Mouse (Mus musculus) embryonic facial prominence, embryonic 12.5 days (tissue): Measurements from ENCODE around the gene Lrrc8d. TPM values are rescaled to one million over a fixed set of nuclear protein-coding genes. Genes with fewer than 3 reads are reported as not detected.
A peak's percentile ranks its signal among the peaks of the same experiment; 100 is the strongest.

ENCODE experiments used
- ATAC-seq: fragments of 200-750 bp; cut with Nextera tagmentation; 2 replicates; pipeline ENCODE4 v1.8.0; 2017; ENCODE audit not compliant: insufficient number of reproducible peaks, insufficient read depth, low FRiP score, low TSS enrichment
- H3K27ac ChIP-seq: fragments of 300-500 bp; sonication (generic); 2 replicates; pipeline ENCODE4 v1.5.1; 2016; ENCODE audit warnings: mild to moderate bottlenecking
- H3K27me3 ChIP-seq: fragments of 300-500 bp; sonication (generic); 2 replicates; pipeline ENCODE4 v1.6.1; 2016; ENCODE audit warnings: mild to moderate bottlenecking, moderate library complexity
- H3K36me3 ChIP-seq: fragments of 300-500 bp; sonication (generic); 2 replicates; pipeline ENCODE4 v1.6.1; 2016; ENCODE audit warnings: mild to moderate bottlenecking
- H3K4me1 ChIP-seq: fragments of 300-500 bp; sonication (generic); 2 replicates; pipeline ENCODE4 v1.6.1; 2016
- H3K4me2 ChIP-seq: fragments of 300-500 bp; sonication (generic); replicated peaks from 2 replicates; pipeline ENCODE4 v1.6.1; 2016; ENCODE audit warnings: mild to moderate bottlenecking, moderate library complexity
- H3K4me3 ChIP-seq: fragments of 300-500 bp; sonication (generic); 2 replicates; pipeline ENCODE4 v1.5.1; 2016; ENCODE audit warnings: mild to moderate bottlenecking
- H3K9ac ChIP-seq: fragments of 300-500 bp; sonication (generic); 2 replicates; pipeline ENCODE4 v1.6.1; 2016; ENCODE audit warnings: mild to moderate bottlenecking, moderate library complexity
- H3K9me3 ChIP-seq: fragments of 300-500 bp; sonication (generic); 2 replicates; pipeline ENCODE4 v1.6.1; 2016; ENCODE audit warnings: mild to moderate bottlenecking, moderate library complexity
- WGBS: fragments of 180-500 bp; shearing (Covaris S2); methylation state at CpG from one replicate; pipeline ENCODE4 v1.1.7; 2016; 5-methylcytosine and 5-hydroxymethylcytosine counted together
- polyA plus RNA-seq: library from polyadenylated mRNA; unstranded; fragments of >200 nt; fragmentation: Nextera tagmentation; extraction: Ambion mirVana; gene quantifications from 2 replicates; pipeline ENCODE4 v1.2.1, GENCODE M21; 2016

Lrrc8d gene
- polyA plus RNA-seq, 1 experiment from 2014 or later: 26.5 TPM

DNA sequence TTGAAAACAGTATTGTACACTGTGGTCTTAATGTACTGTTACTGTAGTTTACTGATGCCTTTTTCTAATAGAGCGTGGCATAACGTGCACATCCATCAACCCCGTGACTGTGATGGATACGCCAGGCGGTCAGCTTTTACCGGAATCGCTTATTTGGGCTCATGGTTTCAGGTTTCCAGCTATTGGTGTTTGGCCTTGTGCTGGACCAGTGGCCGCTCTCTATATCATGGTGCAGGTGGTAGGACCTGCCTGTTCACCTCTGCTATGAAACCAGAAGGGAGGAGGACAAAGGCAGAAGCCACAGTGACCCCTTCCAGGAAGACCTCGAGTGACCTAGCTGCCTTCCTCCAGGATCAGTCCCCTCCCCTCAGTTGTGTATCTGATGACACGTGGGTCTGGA is 85.0 kb downstream of the Lrrc8d start:
- no peak overlapping the region for H3K27ac ChIP-seq
- no peak overlapping the region for H3K9ac ChIP-seq
- H3K9me3 ChIP-seq: no peaks in the 10 kb centered on the region
- H3K4me1 ChIP-seq: peaks cover 34% of the 10 kb centered on the region
- H3K4me2 ChIP-seq: no peak overlapping the region
- no peak for ATAC-seq
- no peaks in the 10 kb centered on the region for H3K27me3 ChIP-seq
- WGBS: 66% methylated on average over 10 of the region's 10 CpGs
- no peak overlapping the region for H3K4me3 ChIP-seq
- no peaks in the 10 kb centered on the region for H3K36me3 ChIP-seq

DNA sequence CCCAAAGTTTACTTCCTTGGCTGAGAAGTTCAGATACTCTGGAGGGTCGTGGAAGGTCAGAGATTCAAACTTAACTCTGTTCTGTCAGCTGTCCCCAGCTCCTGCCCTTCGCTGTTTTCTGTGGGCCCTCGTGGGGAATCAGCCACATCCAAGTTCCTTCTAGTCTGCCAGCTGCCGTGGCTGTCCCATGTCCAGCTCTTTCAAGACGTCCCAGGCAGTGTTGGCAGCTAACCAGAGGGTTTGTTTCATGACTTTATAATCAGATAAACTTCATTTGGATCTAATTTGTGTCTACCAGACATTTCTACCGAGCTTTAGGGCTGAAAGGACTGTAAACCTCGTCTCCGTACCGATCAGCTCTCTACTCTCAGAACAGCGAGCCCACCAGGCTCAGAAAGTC is 87.8 kb downstream of the Lrrc8d start:
- H3K4me3 ChIP-seq: no peak overlapping the region
- H3K9me3 ChIP-seq: no peaks in the 10 kb centered on the region
- H3K9ac ChIP-seq: no peak overlapping the region
- 51% methylated on average over 10 of the region's 10 CpGs for WGBS
- H3K4me2 ChIP-seq: no peak overlapping the region
- H3K36me3 ChIP-seq: no peaks in the 10 kb centered on the region
- no peak overlapping the region for H3K27ac ChIP-seq
- H3K27me3 ChIP-seq: no peaks in the 10 kb centered on the region
- ATAC-seq: no peak
- H3K4me1 ChIP-seq: peaks cover 60% of the 10 kb centered on the region

DNA sequence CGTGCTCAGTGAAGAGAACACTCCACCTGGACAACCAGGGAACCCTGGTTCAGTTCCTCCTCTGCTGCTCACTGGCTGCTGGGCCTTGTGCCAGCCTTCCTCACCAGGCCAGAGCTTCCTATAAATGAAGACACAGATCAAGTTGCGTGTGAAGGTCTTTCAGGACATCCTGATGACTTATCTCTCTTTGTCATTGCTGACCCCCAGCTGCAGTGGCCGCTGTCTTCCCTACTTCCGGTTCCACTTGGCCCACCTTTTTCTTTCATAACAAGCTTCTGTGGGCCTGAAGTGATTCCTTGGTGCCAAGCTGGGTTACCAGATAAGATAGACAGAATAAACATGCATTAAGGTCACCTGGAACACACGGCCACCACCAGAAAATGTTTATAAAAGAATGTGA is 90.0 kb downstream of the Lrrc8d start:
- Histone ChIP-seq H3K36me3 (no peaks in the 10 kb centered on the region), H3K9ac (no peak overlapping the region), H3K27ac (peak overlapping the region; percentile 46; the same call in 1 of the 2 replicates), H3K27me3 (no peaks in the 10 kb centered on the region), H3K9me3 (no peaks in the 10 kb centered on the region), H3K4me2 (no peak overlapping the region), H3K4me3 (no peak overlapping the region), H3K4me1 (peaks cover 69% of the 10 kb centered on the region)
- ATAC-seq: no peak
- WGBS: 60% methylated on average over 5 of the region's 5 CpGs

DNA sequence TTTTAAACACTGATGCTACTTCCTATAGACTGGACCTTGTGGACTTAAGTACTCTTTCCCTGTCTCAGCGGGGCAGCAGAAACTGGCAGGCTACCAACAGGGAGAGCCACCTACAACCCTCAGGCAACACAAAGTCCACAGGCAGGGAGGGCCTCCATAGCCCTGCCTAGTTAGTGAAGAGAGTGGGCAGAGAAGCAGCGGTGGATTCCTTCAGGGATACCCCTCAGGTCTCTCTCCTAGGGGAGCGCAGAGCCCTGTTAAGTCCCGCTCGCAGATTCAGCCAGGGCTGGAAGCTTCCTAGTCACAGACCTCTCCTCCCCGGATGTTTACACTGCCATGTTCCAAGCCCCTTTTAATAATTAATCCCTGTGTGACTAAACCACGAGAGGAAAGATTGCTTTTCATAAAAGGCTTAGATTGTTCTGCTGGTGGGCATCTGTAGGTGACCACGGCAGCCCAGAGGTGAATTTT is 92.6 kb downstream of the Lrrc8d start:
- Histone ChIP-seq H3K9ac (no peak overlapping the region), H3K4me1 (peaks cover 49% of the 10 kb centered on the region), H3K36me3 (no peaks in the 10 kb centered on the region), H3K4me3 (no peak overlapping the region), H3K27ac (peak overlapping the region; percentile 63; the same call in 1 of the 2 replicates), H3K9me3 (no peaks in the 10 kb centered on the region), H3K4me2 (peak overlapping the region; percentile 22; the same call in 1 of the 2 replicates), H3K27me3 (no peaks in the 10 kb centered on the region)
- ATAC-seq: 0 out of 2 replicates have a peak, but pooled peaks have one; percentile 29
- WGBS: 23% methylated on average over 8 of the region's 8 CpGs

DNA sequence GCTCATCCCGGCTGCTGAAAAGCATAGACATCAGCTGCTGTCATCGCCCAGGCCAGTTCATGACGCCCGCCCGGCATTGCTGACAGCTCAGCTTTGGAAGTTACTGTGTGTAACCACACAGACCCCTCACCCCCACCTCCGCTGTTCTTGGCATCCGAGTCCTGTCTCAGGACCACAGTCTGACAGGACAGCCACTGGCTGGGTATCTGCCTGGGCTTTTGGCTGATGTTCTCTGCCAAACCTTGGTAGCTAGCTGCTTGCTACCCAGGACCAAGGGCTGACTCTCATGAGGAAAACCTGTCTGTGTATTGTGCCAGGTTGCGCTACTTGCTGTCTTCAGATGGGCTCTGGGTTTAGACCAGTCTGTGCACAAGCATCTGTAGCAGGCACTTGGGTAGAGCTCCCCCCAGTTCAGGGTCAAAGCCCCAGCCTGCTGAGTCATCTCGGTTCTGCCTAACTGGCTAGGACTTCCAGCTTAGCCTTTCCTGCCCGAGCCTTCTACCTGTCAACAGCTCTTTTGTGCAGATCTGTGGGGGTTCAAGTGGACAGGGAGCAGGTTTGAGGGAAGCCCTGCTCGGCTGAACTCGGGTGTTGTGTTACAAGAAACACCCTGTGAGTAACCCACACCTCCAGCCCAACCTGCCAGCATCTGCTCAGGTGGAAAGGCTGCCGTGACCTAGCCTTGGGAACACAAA is 93.2 kb downstream of the Lrrc8d start:
- no peaks in the 10 kb centered on the region for H3K9me3 ChIP-seq
- no peaks in the 10 kb centered on the region for H3K27me3 ChIP-seq
- 30% methylated on average over 13 of the region's 13 CpGs for WGBS
- no peak overlapping the region for H3K4me3 ChIP-seq
- peak overlapping the region; percentile 12; the same call in 1 of the 2 replicates for H3K9ac ChIP-seq
- peak overlapping the region; percentile 63 for H3K27ac ChIP-seq
- 0 out of 2 replicates have a peak overlapping the region, but pooled peaks have one; percentile 22 for H3K4me2 ChIP-seq
- H3K4me1 ChIP-seq: peaks cover 43% of the 10 kb centered on the region
- ATAC-seq: peak; percentile 77
- no peaks in the 10 kb centered on the region for H3K36me3 ChIP-seq

DNA sequence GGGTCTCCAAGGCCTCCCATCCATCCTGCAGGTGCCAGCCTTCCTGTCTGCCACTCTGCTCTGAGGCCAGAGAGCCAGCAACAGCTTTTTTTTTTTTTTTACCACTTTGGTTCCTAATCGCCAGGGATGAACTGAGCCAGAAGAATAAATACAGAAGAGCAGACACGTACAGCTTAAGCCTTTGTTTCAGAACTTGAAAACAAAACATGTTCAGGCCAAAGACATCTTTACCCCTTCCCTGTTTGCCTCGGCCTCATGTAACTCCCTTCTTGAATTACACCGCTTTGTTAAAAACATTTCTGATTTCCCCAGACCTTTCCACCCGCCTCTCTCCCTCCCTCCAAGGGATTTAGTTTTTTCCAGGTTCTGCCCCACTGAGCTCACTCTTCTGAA is 93.8 kb downstream of the Lrrc8d start:
- peak overlapping the region; percentile 63 for H3K27ac ChIP-seq
- peaks cover 41% of the 10 kb centered on the region for H3K4me1 ChIP-seq
- no peaks in the 10 kb centered on the region for H3K9me3 ChIP-seq
- 26% methylated on average over 5 of the region's 5 CpGs for WGBS
- ATAC-seq: no peak
- H3K4me3 ChIP-seq: no peak overlapping the region
- H3K4me2 ChIP-seq: no peak overlapping the region
- no peaks in the 10 kb centered on the region for H3K27me3 ChIP-seq
- H3K36me3 ChIP-seq: no peaks in the 10 kb centered on the region
- no peak overlapping the region for H3K9ac ChIP-seq

DNA sequence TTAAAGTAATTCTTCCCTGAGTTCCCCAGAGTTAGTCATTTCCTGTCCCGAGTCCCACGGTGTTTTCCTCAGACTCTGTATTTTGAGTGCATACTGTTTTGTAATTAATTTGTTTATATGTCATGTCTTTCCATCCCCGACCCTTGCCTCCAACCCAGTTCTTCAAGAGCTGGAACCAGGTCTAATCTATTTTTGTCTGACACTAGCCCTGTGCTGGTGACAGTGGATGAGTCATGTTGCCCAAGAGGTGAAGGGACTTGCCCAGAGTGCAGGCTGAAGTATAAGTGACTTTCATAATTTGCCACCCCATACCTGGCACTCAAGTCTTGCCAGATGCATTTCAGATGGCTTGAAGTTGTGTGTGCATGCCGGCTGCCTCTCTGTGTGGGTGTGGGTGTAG is 98.7 kb downstream of the Lrrc8d start:
- Histone ChIP-seq H3K4me1 (peaks cover 12% of the 10 kb centered on the region), H3K27me3 (no peaks in the 10 kb centered on the region), H3K9ac (no peak overlapping the region), H3K27ac (no peak overlapping the region), H3K36me3 (no peaks in the 10 kb centered on the region), H3K4me2 (no peak overlapping the region), H3K9me3 (no peaks in the 10 kb centered on the region), H3K4me3 (no peak overlapping the region)
- WGBS: 78% methylated on average over 4 of the region's 4 CpGs
- no peak for ATAC-seq

DNA sequence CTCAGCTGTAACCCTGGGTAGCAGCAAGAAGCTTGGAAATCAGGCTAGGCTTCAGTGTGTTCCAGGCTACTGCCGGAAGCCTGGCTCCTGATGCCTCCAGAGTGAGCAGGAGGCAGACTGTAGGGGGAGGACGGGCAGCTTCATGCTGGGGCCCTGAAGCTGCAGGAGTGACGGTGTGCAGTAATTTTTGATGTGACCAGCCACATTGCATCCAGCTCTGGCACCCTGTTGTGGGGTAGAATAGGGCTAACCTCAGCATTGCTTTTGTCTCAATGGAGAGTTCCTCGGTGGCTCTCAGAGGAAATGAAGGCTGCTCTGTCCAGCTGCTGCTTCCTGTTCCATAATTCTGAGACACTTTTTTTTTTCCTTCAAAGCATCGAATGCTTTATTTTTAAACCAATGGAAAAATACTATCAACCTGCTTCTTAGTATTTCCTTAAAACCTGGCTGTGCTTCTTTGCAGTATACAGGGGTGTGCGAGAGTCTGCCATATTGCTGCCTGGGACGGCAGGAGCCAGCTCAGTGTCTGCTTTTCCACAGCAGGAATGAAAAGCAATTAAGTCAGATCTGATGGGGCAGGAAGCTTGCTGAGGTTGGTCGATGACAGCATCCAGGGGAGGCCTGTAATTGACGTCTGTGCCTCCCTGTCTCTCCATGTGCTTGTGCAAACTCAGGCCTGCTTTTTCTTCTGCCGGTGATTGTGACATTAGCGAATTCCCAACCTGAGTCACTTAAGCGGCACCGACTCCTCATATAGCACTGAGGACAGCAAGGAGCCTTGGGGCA is 100.3 kb downstream of the Lrrc8d start:
- ATAC-seq: no peak

DNA sequence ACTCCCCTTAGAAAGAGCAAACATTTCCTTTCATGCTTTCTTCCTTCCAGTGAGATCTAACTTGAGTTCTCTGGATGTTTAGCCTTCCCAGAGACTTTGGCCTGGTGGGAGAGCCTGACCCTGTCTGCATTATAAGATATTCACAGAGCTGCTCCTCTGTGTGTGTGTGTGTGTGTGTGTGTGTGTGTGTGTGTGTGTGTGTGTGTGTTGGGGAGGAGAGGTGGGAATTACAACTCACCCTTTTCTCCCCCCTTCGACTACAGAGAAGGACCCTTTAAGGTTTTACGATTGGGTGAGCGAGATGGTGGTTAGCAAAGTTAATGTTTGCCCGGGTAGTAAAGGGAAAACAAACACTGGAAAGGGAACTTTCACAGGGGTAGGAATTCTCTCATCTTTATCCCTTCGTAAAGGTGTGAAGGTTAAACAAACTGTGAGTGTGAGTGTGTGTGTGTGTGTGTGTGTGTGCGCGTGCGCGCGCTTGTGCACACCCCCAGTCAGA is 101.3 kb downstream of the Lrrc8d start:
- no peaks in the 10 kb centered on the region for H3K27me3 ChIP-seq

More for the DNA sequence above, 100.3 kb downstream of the Lrrc8d start:
- Histone ChIP-seq H3K36me3 (no peaks in the 10 kb centered on the region), H3K27me3 (no peaks in the 10 kb centered on the region), H3K9ac (no peak overlapping the region), H3K4me3 (no peak overlapping the region), H3K27ac (peak overlapping the region; percentile 54; the same call in 1 of the 2 replicates), H3K4me1 (peaks cover 12% of the 10 kb centered on the region), H3K4me2 (no peak overlapping the region), H3K9me3 (no peaks in the 10 kb centered on the region)
- 27% methylated on average over 13 of the region's 13 CpGs for WGBS

DNA sequence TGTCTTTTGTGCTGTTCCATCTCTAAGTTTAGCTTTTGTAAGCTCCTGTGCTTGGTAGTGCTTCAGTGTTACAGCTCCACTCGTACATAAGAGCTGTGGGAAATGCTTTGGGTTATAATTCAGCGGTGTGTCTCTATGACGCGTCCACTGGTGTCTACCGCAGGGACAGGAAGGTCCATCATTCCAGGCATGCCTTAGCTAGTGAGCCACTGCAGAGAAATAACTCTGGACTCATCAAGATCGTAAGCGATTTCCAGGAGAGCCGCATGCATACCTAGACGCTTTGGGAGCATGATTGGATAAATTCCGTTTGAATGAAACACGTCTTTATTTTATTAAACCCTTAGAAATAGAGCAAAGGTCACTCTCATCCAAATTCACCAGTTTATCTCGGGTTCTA is 106.2 kb downstream of the Lrrc8d start:
- H3K4me2 ChIP-seq: no peak overlapping the region
- WGBS: 88% methylated on average over 12 of the region's 12 CpGs
- no peaks in the 10 kb centered on the region for H3K36me3 ChIP-seq
- 0 out of 2 replicates have a peak, but pooled peaks cover 5% of the 10 kb centered on the region for H3K4me1 ChIP-seq
- no peak overlapping the region for H3K9ac ChIP-seq
- no peaks in the 10 kb centered on the region for H3K9me3 ChIP-seq
- H3K27ac ChIP-seq: no peak overlapping the region
- H3K4me3 ChIP-seq: no peak overlapping the region
- no peak for ATAC-seq
- no peaks in the 10 kb centered on the region for H3K27me3 ChIP-seq

More for the DNA sequence above, 101.3 kb downstream of the Lrrc8d start:
- Histone ChIP-seq H3K9me3 (no peaks in the 10 kb centered on the region), H3K36me3 (no peaks in the 10 kb centered on the region), H3K27ac (no peak overlapping the region), H3K4me3 (no peak overlapping the region), H3K9ac (no peak overlapping the region), H3K4me1 (peaks cover 12% of the 10 kb centered on the region), H3K4me2 (no peak overlapping the region)
- ATAC-seq: no peak
- WGBS: 74% methylated on average over 10 of the region's 10 CpGs

DNA sequence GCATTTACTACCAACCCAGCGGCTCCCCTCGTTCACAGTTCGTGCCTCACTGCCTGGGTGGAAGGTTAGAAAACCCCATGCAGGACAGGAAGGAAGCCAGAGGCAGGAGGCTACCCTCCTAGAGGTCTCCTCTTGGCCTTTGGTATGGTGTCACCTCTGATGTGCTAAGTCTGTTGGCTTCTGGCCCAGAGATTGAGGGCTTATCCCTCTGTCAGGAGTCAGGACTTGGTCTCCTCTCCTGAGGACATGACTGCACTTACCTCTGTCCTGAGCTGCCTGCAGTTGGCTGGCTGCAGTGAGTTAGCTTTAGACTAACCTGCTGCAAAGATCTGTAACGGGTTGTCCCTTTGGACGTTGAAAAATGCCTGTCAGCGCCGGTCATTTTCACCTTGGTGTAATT is 107.7 kb downstream of the Lrrc8d start:
- Histone ChIP-seq H3K27ac (no peak overlapping the region), H3K4me2 (no peak overlapping the region), H3K9me3 (no peaks in the 10 kb centered on the region; the same call in 1 of the 2 replicates), H3K36me3 (peaks cover 9% of the 10 kb centered on the region), H3K4me1 (0 out of 2 replicates have a peak, but pooled peaks cover 3% of the 10 kb centered on the region), H3K9ac (no peak overlapping the region; the same call in 1 of the 2 replicates), H3K27me3 (no peaks in the 10 kb centered on the region), H3K4me3 (no peak overlapping the region)
- WGBS: 62% methylated on average over 7 of the region's 7 CpGs
- no peak for ATAC-seq
